Mouse (Mus musculus) liver, postnatal 0 days (tissue): ENCODE results near the gene Gm20388. TPM values are rescaled to one million over a fixed set of nuclear protein-coding genes. Genes with fewer than 3 reads are reported as not detected.

Experiments
- ATAC-seq: fragments of 200-750 bp; cut with Nextera tagmentation; 2 replicates; pipeline ENCODE4 v1.8.0; 2017; ENCODE audit warnings: mild to moderate bottlenecking, moderate library complexity
- DNase-seq: peaks from one replicate; pipeline ENCODE4 v3.0.0-alpha.2; 2016
- H3K27ac ChIP-seq: fragments of 300-500 bp; sonication (generic); 2 replicates; pipeline ENCODE4 v1.5.1; 2014; ENCODE audit warnings: antibody characterized with exemption, moderate library complexity, mild to moderate bottlenecking, low read depth
- H3K27me3 ChIP-seq: fragments of 300-500 bp; sonication (generic); 2 replicates; pipeline ENCODE4 v1.6.1; 2014; ENCODE audit warnings: low read length, control low read depth, mixed read lengths; ENCODE audit not compliant: insufficient read depth
- H3K36me3 ChIP-seq: fragments of 300-500 bp; sonication (generic); replicated peaks from 2 replicates; pipeline ENCODE4 v1.6.1; 2014; ENCODE audit warnings: mild to moderate bottlenecking, control low read depth, low read length, moderate library complexity, mixed read lengths; ENCODE audit not compliant: insufficient read depth
- H3K4me1 ChIP-seq: fragments of 300-500 bp; sonication (generic); 2 replicates; pipeline ENCODE4 v1.6.1; 2014; ENCODE audit warnings: antibody characterized with exemption, mild to moderate bottlenecking, control low read depth; ENCODE audit not compliant: insufficient read depth
- H3K4me2 ChIP-seq: fragments of 300-500 bp; sonication (generic); 2 replicates; pipeline ENCODE4 v1.6.1; 2014; ENCODE audit warnings: low read depth, mild to moderate bottlenecking, low read length, moderate library complexity, mixed read lengths
- H3K4me3 ChIP-seq: fragments of 300-500 bp; sonication (generic); 2 replicates; pipeline ENCODE4 v1.5.1; 2014; ENCODE audit warnings: low read depth, low read length
- H3K9ac ChIP-seq: fragments of 300-500 bp; sonication (generic); replicated peaks from 2 replicates; pipeline ENCODE4 v1.6.1; 2014; ENCODE audit warnings: mild to moderate bottlenecking, moderate library complexity
- H3K9me3 ChIP-seq: fragments of 300-500 bp; sonication (generic); 2 replicates; pipeline ENCODE4 v1.6.1; 2016; ENCODE audit warnings: mild to moderate bottlenecking, control low read depth, low read length, mixed read lengths
- CTCF ChIP-seq: sonication (generic); IDR thresholded peaks from 2 replicates; pipeline ENCODE4 v1.5.1; 2016; ENCODE audit warnings: antibody characterized with exemption, low read depth
- EP300 ChIP-seq: IDR thresholded peaks from 2 replicates; pipeline ENCODE4 v1.6.1; 2016; ENCODE audit warnings: antibody characterized with exemption, low read depth, mild to moderate bottlenecking
- WGBS: fragments of 180-500 bp; shearing (Covaris S2); extraction: QIAGEN DNeasy Blood & Tissue Kit; methylation state at CpG from one replicate; pipeline ENCODE4 v1.1.7; 2014; ENCODE audit not compliant: insufficient replicate concordance; 5-methylcytosine and 5-hydroxymethylcytosine counted together
- polyA plus RNA-seq: library from polyadenylated mRNA; unstranded; fragments of >200 nt; fragmentation: Nextera tagmentation; extraction: Ambion mirVana; gene quantifications from 2 replicates; pipeline ENCODE4 v1.2.1, GENCODE M21; 2015

Gene Gm20388
- polyA plus RNA-seq, 1 experiment from 2014 or later: not detected

DNA sequence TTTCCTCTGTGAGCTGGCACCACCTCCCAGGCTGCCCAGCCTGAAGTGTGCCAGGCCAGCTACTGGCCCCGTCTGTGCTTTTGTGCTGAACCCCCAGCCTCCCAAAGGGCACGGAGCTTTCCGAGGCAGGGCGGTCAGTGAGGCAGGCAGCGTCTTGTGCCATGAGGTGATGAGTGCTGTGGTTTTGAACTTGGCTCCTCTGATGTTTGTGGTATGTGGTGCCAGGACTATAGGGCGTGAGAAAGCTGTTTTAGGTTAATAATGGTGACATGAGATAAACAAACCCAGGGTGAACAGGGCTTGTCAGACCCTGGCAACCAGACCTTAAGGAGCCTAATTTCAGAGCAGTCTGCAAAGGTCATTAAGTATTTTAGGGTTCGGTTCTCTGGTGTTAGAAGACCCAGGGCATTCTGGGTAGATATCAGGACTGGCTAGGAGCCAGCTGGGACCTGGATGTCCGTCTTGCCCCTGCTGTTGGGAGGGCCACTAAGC, 4406.6 kb downstream of the Gm20388 start:
- peak overlapping the region; percentile 16; the same call in 1 of the 2 replicates for H3K27ac ChIP-seq
- DNase-seq (no peak), ATAC-seq (no peak)
- no peak overlapping the region for H3K4me3 ChIP-seq
- H3K9me3 ChIP-seq: no peaks in the 10 kb centered on the region
- H3K36me3 ChIP-seq: no peaks in the 10 kb centered on the region; the same call in 1 of the 2 replicates
- TF ChIP-seq CTCF: no peak
- TF ChIP-seq EP300: no peak
- no peaks in the 10 kb centered on the region for H3K27me3 ChIP-seq
- H3K4me1 ChIP-seq: peaks cover 14% of the 10 kb centered on the region
- no peak overlapping the region for H3K9ac ChIP-seq
- WGBS: 30% methylated on average over 8 of the region's 8 CpGs
- H3K4me2 ChIP-seq: no peak overlapping the region

DNA sequence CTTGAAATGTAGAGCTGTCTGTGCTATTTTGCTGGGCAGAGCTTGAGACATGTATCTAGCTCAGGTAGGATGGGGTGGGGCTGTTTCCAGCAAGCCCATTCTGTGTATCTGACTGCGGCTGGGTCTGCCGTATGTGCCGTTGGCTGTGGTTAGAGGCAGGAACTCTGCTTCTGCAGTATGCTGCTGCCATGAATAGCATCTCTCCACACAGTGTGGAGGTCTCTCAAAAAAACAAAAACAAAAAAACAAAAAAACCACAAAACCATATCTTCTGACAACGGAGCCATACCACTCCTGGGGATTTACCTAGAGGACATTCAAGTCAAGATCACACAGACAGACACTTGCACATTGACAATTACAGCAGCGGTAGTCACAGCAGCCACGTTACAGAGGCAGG, 4407.2 kb downstream of the Gm20388 start:
- 38% methylated on average over 6 of the region's 6 CpGs for WGBS
- TF ChIP-seq EP300 (no peak), CTCF (no peak)
- no peak for ATAC-seq
- DNase-seq: no peak
- Histone ChIP-seq H3K27ac (no peak overlapping the region), H3K36me3 (no peaks in the 10 kb centered on the region; the same call in 1 of the 2 replicates), H3K27me3 (no peaks in the 10 kb centered on the region), H3K4me3 (no peak overlapping the region), H3K4me1 (peaks cover 14% of the 10 kb centered on the region), H3K9ac (no peak overlapping the region), H3K4me2 (no peak overlapping the region), H3K9me3 (no peaks in the 10 kb centered on the region)

DNA sequence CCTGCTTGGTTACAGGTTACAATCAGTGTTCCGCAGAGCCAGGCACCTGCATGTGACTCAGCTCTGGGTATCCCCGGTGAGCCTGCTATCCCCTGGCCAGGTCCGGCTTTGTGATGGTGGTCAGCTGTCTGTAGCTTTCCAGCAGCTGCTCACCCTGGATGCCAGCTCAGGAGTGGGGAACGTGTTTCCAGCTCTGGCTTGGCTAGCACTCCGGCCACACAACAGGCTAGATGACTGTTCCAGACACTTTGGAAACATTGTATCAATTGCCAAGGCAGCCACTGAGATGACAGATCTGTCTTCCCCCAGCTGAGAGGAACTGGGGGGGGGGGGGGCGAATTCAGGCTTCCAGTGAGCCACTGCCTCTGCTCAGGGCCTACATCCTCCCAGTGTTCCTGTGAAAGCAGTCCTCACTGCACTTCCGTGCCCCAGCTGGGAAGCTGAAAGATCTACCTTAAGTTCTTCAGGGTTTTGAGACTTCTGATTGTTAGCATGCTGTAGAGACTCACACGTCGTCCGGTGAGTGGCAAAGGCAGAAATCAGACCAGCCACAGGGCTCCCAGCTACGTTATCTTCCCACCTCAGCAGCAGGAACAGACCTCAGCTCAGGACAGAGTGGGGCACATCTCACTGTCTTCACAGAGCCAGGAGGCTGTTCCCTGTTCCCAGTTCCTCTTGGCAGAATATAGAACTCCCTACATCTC, 4408.1 kb downstream of the Gm20388 start:
- no peak overlapping the region for H3K4me3 ChIP-seq
- WGBS: 40% methylated on average over 11 of the region's 11 CpGs
- H3K9ac ChIP-seq: no peak overlapping the region
- H3K4me1 ChIP-seq: peaks cover 14% of the 10 kb centered on the region
- DNase-seq (no peak), ATAC-seq (peak; percentile 41)
- TF ChIP-seq CTCF (no peak), EP300 (no peak)
- peaks cover 3% of the 10 kb centered on the region for H3K36me3 ChIP-seq
- H3K27ac ChIP-seq: no peak overlapping the region
- no peak overlapping the region for H3K4me2 ChIP-seq
- no peaks in the 10 kb centered on the region for H3K27me3 ChIP-seq
- H3K9me3 ChIP-seq: no peaks in the 10 kb centered on the region

DNA sequence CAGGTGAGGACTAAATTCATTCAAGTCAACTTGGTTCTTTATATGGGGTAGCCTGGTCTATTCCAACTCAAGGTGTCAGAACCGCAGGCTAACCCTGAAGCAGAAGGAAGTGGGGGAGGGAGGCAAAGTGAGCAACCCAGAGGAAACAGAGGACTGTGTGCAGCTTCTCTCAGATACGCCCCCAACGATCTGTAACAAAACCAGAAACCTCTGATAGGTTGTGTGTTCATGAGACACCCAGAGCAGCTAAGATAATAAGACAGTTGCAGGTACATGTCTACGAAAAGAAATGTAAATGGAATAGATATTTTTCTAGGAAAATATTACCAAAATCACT, 4408.6 kb downstream of the Gm20388 start:
- H3K4me1 ChIP-seq: peaks cover 14% of the 10 kb centered on the region
- DNase-seq (no peak), ATAC-seq (peak; percentile 27; the same call in 1 of the 2 replicates)
- WGBS: 34% methylated on average over 4 of the region's 4 CpGs
- H3K4me2 ChIP-seq: no peak overlapping the region
- H3K9me3 ChIP-seq: no peaks in the 10 kb centered on the region
- no peak overlapping the region for H3K9ac ChIP-seq
- H3K36me3 ChIP-seq: peaks cover 7% of the 10 kb centered on the region
- TF ChIP-seq CTCF (no peak), EP300 (no peak)
- H3K4me3 ChIP-seq: no peak overlapping the region
- H3K27me3 ChIP-seq: no peaks in the 10 kb centered on the region
- no peak overlapping the region for H3K27ac ChIP-seq

DNA sequence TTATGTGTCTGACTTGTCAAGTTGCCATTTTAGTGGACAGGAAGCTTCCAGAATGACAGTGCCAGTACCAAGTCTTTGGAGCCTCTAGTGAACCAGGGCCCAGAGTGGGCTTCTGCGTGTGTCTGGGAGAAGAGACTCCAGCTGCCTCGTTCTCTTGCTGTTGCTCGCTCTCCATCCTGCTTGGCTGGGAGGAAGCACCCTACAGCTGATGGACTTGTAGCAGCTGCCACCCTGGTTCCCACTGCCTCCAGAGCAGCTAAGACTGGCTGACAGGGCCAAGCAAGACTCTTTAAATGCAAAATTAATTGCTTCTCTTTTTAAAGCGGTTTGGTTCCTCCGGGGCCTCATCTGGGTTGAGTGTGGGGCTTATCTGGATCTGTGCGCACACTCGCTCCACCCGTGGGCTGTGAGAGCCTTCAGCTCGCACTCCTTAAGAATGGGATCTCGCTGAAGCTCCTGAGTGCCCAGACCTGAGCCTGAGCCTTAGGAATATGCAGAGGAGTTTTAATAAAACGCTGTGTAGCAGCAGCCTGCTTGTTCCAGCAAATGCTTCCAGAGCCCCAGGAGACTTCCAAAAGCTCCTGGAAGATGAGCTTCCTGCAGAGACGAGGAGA, 4410.7 kb downstream of the Gm20388 start:
- WGBS: 45% methylated on average over 12 of the region's 12 CpGs

DNA sequence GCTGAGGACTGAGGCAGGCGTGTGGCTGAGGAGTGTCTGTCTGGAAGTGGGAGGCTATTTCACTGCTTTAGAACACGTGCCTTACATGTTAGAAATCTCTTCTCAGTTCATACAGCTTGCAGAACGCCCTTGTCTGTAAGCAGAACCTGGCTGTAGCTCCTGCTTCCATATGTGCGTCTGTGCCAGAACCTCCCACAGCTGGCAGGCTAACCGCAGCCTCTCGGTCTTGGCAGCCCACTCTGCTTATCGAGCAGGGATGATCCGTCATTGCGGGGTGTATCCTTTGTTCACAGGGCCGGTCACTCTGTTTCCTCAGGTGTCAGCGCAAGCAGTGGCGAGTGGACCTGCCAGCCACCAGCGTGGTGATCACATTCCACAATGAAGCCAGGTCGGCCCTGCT, 4412.7 kb downstream of the Gm20388 start:
- TF ChIP-seq CTCF (no peak), EP300 (no peak)
- H3K4me2 ChIP-seq: no peak overlapping the region
- no peaks in the 10 kb centered on the region for H3K27me3 ChIP-seq
- WGBS: 89% methylated on average over 14 of the region's 14 CpGs
- H3K4me1 ChIP-seq: peaks cover 3% of the 10 kb centered on the region; the same call in 1 of the 2 replicates
- H3K36me3 ChIP-seq: peaks cover 16% of the 10 kb centered on the region
- H3K9me3 ChIP-seq: no peaks in the 10 kb centered on the region
- H3K9ac ChIP-seq: no peak overlapping the region
- ATAC-seq (no peak), DNase-seq (no peak)
- H3K4me3 ChIP-seq: no peak overlapping the region
- no peak overlapping the region for H3K27ac ChIP-seq

More for the DNA sequence above, 4410.7 kb downstream of the Gm20388 start:
- no peak overlapping the region for H3K4me2 ChIP-seq
- no peak overlapping the region for H3K4me3 ChIP-seq
- no peak for TF ChIP-seq EP300
- no peak for TF ChIP-seq CTCF
- peaks cover 12% of the 10 kb centered on the region for H3K4me1 ChIP-seq
- H3K27ac ChIP-seq: no peak overlapping the region
- no peak for ATAC-seq
- DNase-seq: no peak
- no peaks in the 10 kb centered on the region for H3K9me3 ChIP-seq
- no peak overlapping the region for H3K9ac ChIP-seq
- H3K36me3 ChIP-seq: peaks cover 14% of the 10 kb centered on the region
- H3K27me3 ChIP-seq: no peaks in the 10 kb centered on the region
